Mouse (Mus musculus) liver, embryonic 14.5 days (tissue): Measurements from ENCODE around the gene Col4a2. TPM values are rescaled to one million over a fixed set of nuclear protein-coding genes. Genes with fewer than 3 reads are reported as not detected.

Experiments
- ATAC-seq: fragments of 200-750 bp; cut with Nextera tagmentation; 2 replicates; pipeline ENCODE4 v1.8.0; 2017; ENCODE audit warnings: moderate number of reproducible peaks, mild to moderate bottlenecking, moderate library complexity; ENCODE audit not compliant: insufficient read depth
- DNase-seq, 3 experiments: peaks; one replicate each; pipeline ENCODE4 v3.0.0-alpha.2; 2012 to 2013; ENCODE audit warnings: low read depth in 3 of 3, low spot score in 3 of 3
- H3K27ac ChIP-seq: fragments of 300-500 bp; sonication (generic); 2 replicates; pipeline ENCODE4 v1.5.1; 2014; ENCODE audit warnings: moderate library complexity, mild to moderate bottlenecking, control low read depth, inconsistent platforms
- H3K27me3 ChIP-seq: fragments of 300-500 bp; sonication (generic); 2 replicates; pipeline ENCODE4 v1.6.1; 2014; ENCODE audit warnings: mild to moderate bottlenecking, low read length, moderate library complexity; ENCODE audit not compliant: control insufficient read depth, insufficient read depth
- H3K36me3 ChIP-seq: fragments of 300-500 bp; sonication (generic); replicated peaks from 2 replicates; pipeline ENCODE4 v1.6.1; 2014; ENCODE audit warnings: low read depth; ENCODE audit not compliant: control insufficient read depth, insufficient read depth
- H3K4me1 ChIP-seq, 2 experiments: fragments of 200-500 bp in 1 of 2; fragments of 300-500 bp in 1 of 2; sonication (generic) in 1 of 2; replicated peaks; 2 replicates each; pipeline ENCODE4 v1.6.1; 2012 to 2014; ENCODE audit warnings: antibody characterized with exemption in 1 of 2, inconsistent platforms in 1 of 2, low read length in 1 of 2; ENCODE audit not compliant: control insufficient read depth in 2 of 2, insufficient read depth in 2 of 2
- H3K4me2 ChIP-seq: fragments of 300-500 bp; sonication (generic); 2 replicates; pipeline ENCODE4 v1.6.1; 2014; ENCODE audit warnings: low read depth, mild to moderate bottlenecking, control low read depth, moderate library complexity
- H3K4me3 ChIP-seq, 2 experiments: fragments of 200-500 bp in 1 of 2; fragments of 300-500 bp in 1 of 2; sonication (generic) in 1 of 2; 2 replicates each; pipeline ENCODE4 v1.5.1; 2012 to 2014; ENCODE audit warnings: low read depth in 2 of 2, low read length in 2 of 2, mild to moderate bottlenecking in 2 of 2, control low read depth in 1 of 2, inconsistent platforms in 1 of 2, moderate library complexity in 1 of 2; ENCODE audit not compliant: insufficient read depth in 1 of 2
- H3K9ac ChIP-seq: fragments of 300-500 bp; sonication (generic); replicated peaks from 2 replicates; pipeline ENCODE4 v1.6.1; 2014; ENCODE audit warnings: mild to moderate bottlenecking, control low read depth, moderate library complexity
- H3K9me3 ChIP-seq: fragments of 300-500 bp; sonication (generic); 2 replicates; pipeline ENCODE4 v1.6.1; 2016; ENCODE audit warnings: low read length, mixed read lengths; ENCODE audit not compliant: control insufficient read depth
- CTCF ChIP-seq: IDR thresholded peaks from 2 replicates; pipeline ENCODE4 v1.5.1; 2016; ENCODE audit warnings: antibody characterized with exemption, low read depth, control low read depth
- EP300 ChIP-seq: IDR thresholded peaks from 2 replicates; pipeline ENCODE4 v1.6.1; 2016; ENCODE audit warnings: antibody characterized with exemption, low read depth
- WGBS: fragments of 180-500 bp; shearing (Covaris S2); extraction: QIAGEN DNeasy Blood & Tissue Kit; methylation state at CpG from one replicate; pipeline ENCODE4 v1.1.7; 2014; ENCODE audit not compliant: insufficient replicate concordance; 5-methylcytosine and 5-hydroxymethylcytosine counted together
- polyA plus RNA-seq, 2 experiments: library from polyadenylated mRNA; depleted of rRNA in 1 of 2; stranded (reverse) in 1 of 2; unstranded in 1 of 2; fragments of >200 nt; fragmentation: Nextera tagmentation in 1 of 2; extraction: Ambion mirVana in 1 of 2; gene quantifications; 2 replicates each; pipeline versions ENCODE4 v1.2.1 to v1.2.3; 2012 to 2014

The Col4a2 gene
- polyA plus RNA-seq, 2 experiments = 4.7 to 4.9 TPM

DNA sequence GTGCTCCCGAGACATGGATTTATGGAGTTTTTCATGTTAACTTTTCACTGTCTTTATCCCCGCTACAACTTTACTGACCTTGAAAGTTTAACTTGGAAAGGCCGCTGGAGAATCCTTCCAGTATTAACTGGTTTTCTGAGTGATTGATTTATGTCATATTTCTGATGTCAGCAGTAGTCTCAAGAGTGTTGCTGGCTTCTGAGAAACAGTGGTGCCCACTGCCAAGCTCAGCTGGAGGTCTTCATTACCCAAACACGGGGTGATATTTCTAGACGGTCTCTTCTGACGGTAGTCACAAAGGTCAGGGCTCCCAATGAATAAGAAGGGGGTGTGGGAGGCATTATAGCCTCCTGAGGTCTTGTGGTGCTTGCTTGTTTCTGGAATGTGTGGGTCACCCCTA is 21.1 kb downstream of the Col4a2 start:
- 65% methylated on average over 6 of the region's 6 CpGs for WGBS
- Histone ChIP-seq H3K27ac (no peak overlapping the region), H3K9me3 (no peaks in the 10 kb centered on the region), H3K36me3 (no peaks in the 10 kb centered on the region), H3K4me2 (no peak overlapping the region), H3K9ac (no peak overlapping the region), H3K4me3 (no peak overlapping the region), H3K4me1 (no peaks in the 10 kb centered on the region), H3K27me3 (no peaks in the 10 kb centered on the region)
- ATAC-seq (no peak), DNase-seq (no peak)
- TF ChIP-seq EP300 (no peak), CTCF (no peak)

DNA sequence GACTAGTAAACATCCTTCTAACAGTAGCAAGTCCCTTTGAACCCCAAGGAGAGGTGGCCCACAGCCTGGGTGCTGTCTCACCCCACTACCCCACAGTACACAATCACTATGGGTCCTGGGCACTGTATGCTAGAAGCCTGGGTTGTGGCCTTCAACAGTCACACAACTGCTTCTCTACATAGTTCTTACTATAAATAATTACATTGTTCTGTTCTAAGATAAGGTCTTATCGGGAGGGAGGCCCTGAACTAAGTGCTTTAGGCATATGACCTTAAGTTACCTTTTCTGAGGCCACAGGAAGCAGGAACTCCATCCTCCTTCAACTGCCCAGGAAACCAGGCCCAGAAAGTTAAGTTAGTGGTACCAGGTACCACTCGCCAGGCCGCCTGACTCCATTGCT is 21.9 kb downstream of the Col4a2 start:
- Histone ChIP-seq H3K27me3 (no peaks in the 10 kb centered on the region), H3K9ac (no peak overlapping the region), H3K27ac (no peak overlapping the region), H3K4me3 (no peak overlapping the region), H3K9me3 (no peaks in the 10 kb centered on the region), H3K4me2 (no peak overlapping the region), H3K36me3 (no peaks in the 10 kb centered on the region), H3K4me1 (no peaks in the 10 kb centered on the region)
- no peak for DNase-seq
- ATAC-seq = no peak
- WGBS = 39% methylated on average over 3 of the region's 3 CpGs
- TF ChIP-seq CTCF (no peak), EP300 (no peak)

DNA sequence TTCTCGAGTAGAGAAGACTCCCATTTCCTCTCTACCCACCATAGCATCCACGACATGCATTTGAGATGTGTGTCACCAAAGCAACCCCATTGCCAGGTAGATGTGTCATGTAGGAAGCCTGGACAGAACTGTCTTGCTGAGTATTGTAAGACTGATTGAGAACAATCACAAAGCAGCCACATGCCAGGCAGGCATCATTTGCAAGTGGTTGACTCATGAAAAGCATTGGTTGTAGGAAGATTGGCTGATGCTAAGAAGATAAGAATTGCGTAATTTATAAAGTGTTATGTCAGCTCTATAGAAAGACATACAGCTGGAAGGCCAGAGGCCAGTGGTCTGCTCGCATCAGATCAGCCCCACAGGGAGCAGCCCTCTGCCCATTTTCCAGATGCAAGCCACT is 22.6 kb downstream of the Col4a2 start:
- DNase-seq (no peak), ATAC-seq (no peak)
- TF ChIP-seq EP300 = no peak
- TF ChIP-seq CTCF = no peak
- no peaks in the 10 kb centered on the region for H3K36me3 ChIP-seq
- H3K4me2 ChIP-seq = no peak overlapping the region
- 46% methylated on average over 4 of the region's 4 CpGs for WGBS
- no peaks in the 10 kb centered on the region for H3K27me3 ChIP-seq
- no peak overlapping the region for H3K4me3 ChIP-seq
- H3K9ac ChIP-seq = no peak overlapping the region
- no peaks in the 10 kb centered on the region for H3K9me3 ChIP-seq
- no peaks in the 10 kb centered on the region for H3K4me1 ChIP-seq
- H3K27ac ChIP-seq = no peak overlapping the region

DNA sequence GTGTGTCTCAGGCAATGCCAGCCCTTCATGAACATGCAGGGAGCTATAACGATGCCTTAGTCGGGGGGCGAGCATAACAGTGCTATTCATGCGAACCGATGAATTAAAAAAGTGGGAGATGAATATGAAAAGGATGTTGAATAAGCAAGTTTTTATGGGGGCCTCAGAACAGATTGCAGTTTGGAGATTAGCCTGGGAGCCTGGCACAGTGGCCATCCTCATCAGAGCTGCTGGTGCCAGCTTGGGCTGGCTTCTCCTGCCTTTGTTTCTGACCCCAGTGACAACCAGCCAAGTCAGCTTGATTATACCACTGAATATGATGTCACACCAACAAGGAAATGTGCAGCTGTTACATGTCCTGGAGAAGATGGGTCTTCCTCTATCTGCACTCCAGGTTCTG is 23.7 kb downstream of the Col4a2 start:
- H3K4me1 ChIP-seq = peaks cover 0 to 5% of the 10 kb centered on the region in 2 experiments; a peak in 2 of 4 replicates
- no peak overlapping the region for H3K4me2 ChIP-seq
- 70% methylated on average over 5 of the region's 5 CpGs for WGBS
- H3K36me3 ChIP-seq = no peaks in the 10 kb centered on the region
- no peak overlapping the region for H3K27ac ChIP-seq
- no peak for TF ChIP-seq EP300
- no peak for TF ChIP-seq CTCF
- no peak overlapping the region for H3K4me3 ChIP-seq
- no peaks in the 10 kb centered on the region for H3K27me3 ChIP-seq
- H3K9ac ChIP-seq = no peak overlapping the region
- no peaks in the 10 kb centered on the region for H3K9me3 ChIP-seq
- DNase-seq (no peak), ATAC-seq (no peak)

DNA sequence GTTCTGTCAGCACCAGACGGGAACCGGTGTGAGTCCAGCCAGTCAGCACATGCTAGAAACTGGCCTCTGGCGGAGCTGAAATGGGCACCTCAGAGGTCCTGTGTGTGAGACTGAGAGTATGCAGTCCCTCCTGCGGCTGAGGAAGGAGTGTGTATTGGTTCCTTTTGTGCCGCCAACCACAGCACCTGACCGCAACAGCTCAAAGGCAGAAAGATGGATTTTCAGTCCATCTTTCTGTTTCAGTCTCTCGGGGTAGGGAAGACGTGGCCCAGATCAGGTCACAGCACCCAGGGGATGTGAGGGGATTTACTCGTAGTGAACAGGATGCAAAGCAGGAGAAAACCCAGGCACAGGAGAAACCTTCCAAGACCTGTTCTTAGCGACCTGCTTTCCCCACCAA is 25.0 kb downstream of the Col4a2 start:
- no peak overlapping the region for H3K4me3 ChIP-seq
- H3K4me2 ChIP-seq = no peak overlapping the region

More for the DNA sequence above, 25.0 kb downstream of the Col4a2 start:
- no peak for ATAC-seq
- peaks cover 0 to 5% of the 10 kb centered on the region in 2 experiments; a peak in 2 of 4 replicates for H3K4me1 ChIP-seq
- H3K36me3 ChIP-seq = no peaks in the 10 kb centered on the region
- no peak for TF ChIP-seq CTCF
- TF ChIP-seq EP300 = no peak
- no peaks in the 10 kb centered on the region for H3K9me3 ChIP-seq
- WGBS = 56% methylated on average over 10 of the region's 10 CpGs
- no peaks in the 10 kb centered on the region for H3K27me3 ChIP-seq
- H3K9ac ChIP-seq = no peak overlapping the region
- no peak overlapping the region for H3K27ac ChIP-seq
- no peak for DNase-seq
